Mouse (Mus musculus) limb, embryonic 11.5 days (tissue): ENCODE results near the gene Mpzl3. TPM values are rescaled to one million over a fixed set of nuclear protein-coding genes. Genes with fewer than 3 reads are reported as not detected.
A peak's percentile ranks its signal among the peaks of the same experiment; 100 is the strongest.

Experiments
- ATAC-seq: fragments of 200-750 bp; cut with Nextera tagmentation; 2 replicates; pipeline ENCODE4 v1.8.0; 2017; ENCODE audit warnings: low read depth; ENCODE audit not compliant: insufficient number of reproducible peaks, low FRiP score, low TSS enrichment
- DNase-seq: peaks from one replicate; pipeline ENCODE4 v3.0.0-alpha.2; 2015; ENCODE audit warnings: low spot score
- H3K27ac ChIP-seq: fragments of 300-500 bp; sonication (generic); replicated peaks from 2 replicates; pipeline ENCODE4 v1.5.1; 2014; ENCODE audit warnings: low read depth, mild to moderate bottlenecking, low read length
- H3K27me3 ChIP-seq: fragments of 300-500 bp; sonication (generic); 2 replicates; pipeline ENCODE4 v1.6.1; 2014; ENCODE audit warnings: mild to moderate bottlenecking, low read length, mixed read lengths; ENCODE audit not compliant: control insufficient read depth, insufficient read depth
- H3K36me3 ChIP-seq: fragments of 300-500 bp; sonication (generic); 2 replicates; pipeline ENCODE4 v1.6.1; 2014; ENCODE audit warnings: mild to moderate bottlenecking, low read length, moderate library complexity, mixed read lengths; ENCODE audit not compliant: control insufficient read depth, insufficient read depth
- H3K4me1 ChIP-seq: fragments of 300-500 bp; sonication (generic); 2 replicates; pipeline ENCODE4 v1.6.1; 2014; ENCODE audit warnings: low read length, mixed read lengths; ENCODE audit not compliant: control insufficient read depth, insufficient read depth
- H3K4me2 ChIP-seq: fragments of 300-500 bp; sonication (generic); 2 replicates; pipeline ENCODE4 v1.6.1; 2014; ENCODE audit warnings: low read depth, mild to moderate bottlenecking, moderate library complexity; ENCODE audit not compliant: severe bottlenecking
- H3K4me3 ChIP-seq: fragments of 300-500 bp; sonication (generic); 2 replicates; pipeline ENCODE4 v1.5.1; 2014; ENCODE audit warnings: low read depth, low read length
- H3K9ac ChIP-seq: fragments of 300-500 bp; sonication (generic); 2 replicates; pipeline ENCODE4 v1.6.1; 2014; ENCODE audit warnings: mild to moderate bottlenecking, low read length
- H3K9me3 ChIP-seq: fragments of 300-500 bp; sonication (generic); 2 replicates; pipeline ENCODE4 v1.6.1; 2016; ENCODE audit warnings: low read length; ENCODE audit not compliant: control insufficient read depth
- WGBS: fragments of 180-500 bp; shearing (Covaris S2); extraction: QIAGEN DNeasy Blood & Tissue Kit; methylation state at CpG from one replicate; pipeline ENCODE4 v1.1.7; 2014; 5-methylcytosine and 5-hydroxymethylcytosine counted together
- polyA plus RNA-seq: library from polyadenylated mRNA; unstranded; fragments of >200 nt; fragmentation: Nextera tagmentation; extraction: Ambion mirVana; gene quantifications from 2 replicates; pipeline ENCODE4 v1.2.1, GENCODE M21; 2014

Gene Mpzl3
- polyA plus RNA-seq, 1 experiment from 2014 or later, result 2.3 TPM

DNA sequence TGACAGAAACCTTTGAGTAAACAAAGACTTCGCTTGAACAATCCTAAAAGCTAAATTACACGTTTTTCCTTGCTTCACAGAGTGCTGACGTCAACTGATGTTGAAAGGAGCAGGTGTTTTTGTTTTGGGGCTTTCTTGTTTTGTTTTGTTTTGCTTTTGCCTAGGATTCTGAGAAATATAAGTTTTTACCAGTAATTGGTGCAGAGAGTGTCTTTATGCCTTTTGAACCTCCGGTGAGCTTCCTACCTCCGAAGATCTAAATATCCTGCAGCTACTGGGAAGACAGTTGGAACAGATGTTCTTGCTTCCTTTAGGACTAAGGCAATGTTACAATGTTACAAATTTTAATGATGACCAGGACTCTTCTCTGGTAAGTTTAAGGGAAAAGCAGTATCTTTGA, 15.5 kb upstream of the Mpzl3 start, which contains the start of gene Mpzl2:
Gene Mpzl2 (plus strand): TSS at position 301 of the 400 bp plus-strand sequence.
- Histone ChIP-seq H3K4me3 (no peak within 1 kb of the TSS), H3K9ac (no peak within 1 kb of the TSS)

DNA sequence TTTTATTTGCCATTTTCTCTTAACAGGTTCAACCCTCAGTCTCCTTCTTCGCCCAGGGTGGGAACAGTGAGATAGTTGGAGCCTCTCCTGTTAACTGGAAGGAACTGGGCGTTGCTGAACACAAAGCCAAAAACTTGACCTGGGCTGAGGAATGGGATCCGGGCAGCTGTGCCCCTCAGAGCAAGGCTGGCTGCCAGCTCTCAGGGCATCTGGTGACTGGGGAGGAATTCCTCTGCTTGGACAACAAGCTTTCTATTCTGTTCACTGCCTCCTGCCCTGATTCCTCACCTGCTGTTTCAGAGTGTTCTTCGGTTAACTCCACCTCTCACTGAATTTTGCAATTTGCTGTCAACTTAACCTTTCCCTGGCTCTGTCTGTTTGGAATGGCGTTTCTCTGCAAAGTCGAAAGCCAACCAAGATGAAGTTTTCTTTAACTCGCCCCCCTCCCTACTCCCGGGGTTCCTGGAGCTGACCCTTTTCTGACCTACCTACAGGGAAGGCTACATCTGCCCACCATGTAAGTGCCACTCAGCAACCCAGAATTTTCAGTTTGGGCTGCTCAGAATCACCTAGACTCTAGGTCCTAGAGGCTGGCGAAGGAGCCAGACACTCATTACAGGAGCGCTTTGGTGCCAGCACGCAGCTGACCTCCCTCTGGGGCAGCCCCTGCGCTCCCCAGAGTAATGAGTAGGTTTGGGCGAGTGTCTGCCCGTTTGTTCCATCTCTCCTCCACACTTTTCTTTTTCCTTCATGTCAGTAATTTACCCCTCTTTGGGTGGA, 14.7 kb upstream of the Mpzl3 start:
- peak; percentile 21 for DNase-seq
- WGBS, result 15% methylated on average over 14 of the region's 14 CpGs
- H3K4me3 ChIP-seq, result no peak overlapping the region
- peak overlapping the region; percentile 15; the same call in 1 of the 2 replicates for H3K4me2 ChIP-seq
- H3K9ac ChIP-seq, result no peak overlapping the region
- H3K27ac ChIP-seq, result no peak overlapping the region
- H3K27me3 ChIP-seq, result 0 out of 2 replicates have a peak, but pooled peaks cover 5% of the 10 kb centered on the region
- H3K9me3 ChIP-seq, result no peaks in the 10 kb centered on the region
- H3K4me1 ChIP-seq, result peaks cover 17% of the 10 kb centered on the region
- H3K36me3 ChIP-seq, result no peaks in the 10 kb centered on the region
- no peak for ATAC-seq

More for the DNA sequence above, 15.5 kb upstream of the Mpzl3 start, which contains the start of gene Mpzl2:
- Histone ChIP-seq H3K9me3 (no peaks in the 10 kb centered on the region), H3K4me2 (peak within 1 kb of the TSS; percentile 15; the same call in 1 of the 2 replicates), H3K27ac (no peak within 1 kb of the TSS), H3K27me3 (0 out of 2 replicates have a peak, but pooled peaks cover 5% of the 10 kb centered on the region), H3K4me1 (peaks cover 17% of the 10 kb centered on the region), H3K36me3 (no peaks in the 10 kb centered on the region)
- DNase-seq, result no peak
- ATAC-seq, result no peak
- 66% methylated on average over 5 of the region's 5 CpGs for WGBS

DNA sequence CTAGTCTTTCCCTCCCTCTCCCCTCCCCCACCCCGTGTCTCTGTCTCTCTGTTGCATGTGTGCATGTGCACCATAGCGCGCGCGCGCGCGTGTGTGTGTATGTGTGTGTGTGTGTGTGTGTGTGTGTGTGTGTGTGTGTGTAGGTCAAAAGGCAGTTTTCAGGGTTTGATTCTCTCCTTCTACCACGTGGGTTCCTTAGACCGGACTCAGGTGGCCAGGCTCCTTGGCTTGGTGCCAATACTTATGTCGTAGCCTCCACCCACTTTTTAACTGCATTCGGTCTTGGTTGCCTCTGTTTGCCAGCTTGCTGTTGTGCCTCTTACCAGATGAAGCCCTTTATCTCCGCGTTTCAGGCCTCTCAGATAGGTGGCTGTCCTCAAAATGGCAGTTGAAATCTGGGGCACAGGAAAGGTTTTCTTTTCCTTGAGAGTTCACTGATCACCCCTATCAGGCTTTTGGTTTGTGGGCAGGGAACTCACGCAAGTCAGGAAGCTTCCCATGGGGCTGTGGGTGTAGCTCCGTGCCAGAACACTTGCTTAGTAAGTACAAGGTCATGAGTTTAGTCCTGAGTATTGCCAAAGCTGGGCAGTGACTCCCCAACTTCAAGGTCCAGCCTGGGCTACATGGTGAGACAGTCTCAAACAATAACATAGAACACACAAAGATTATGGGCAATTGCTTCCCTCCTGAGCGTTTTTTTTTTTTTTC, 13.7 kb upstream of the Mpzl3 start:
- no peak overlapping the region for H3K4me3 ChIP-seq
- H3K4me1 ChIP-seq, result peaks cover 17% of the 10 kb centered on the region
- peak; percentile 43 for DNase-seq
- no peak for ATAC-seq
- 42% methylated on average over 17 of the region's 17 CpGs for WGBS
- H3K9me3 ChIP-seq, result no peaks in the 10 kb centered on the region
- no peak overlapping the region for H3K4me2 ChIP-seq
- H3K36me3 ChIP-seq, result no peaks in the 10 kb centered on the region
- 0 out of 2 replicates have a peak, but pooled peaks cover 5% of the 10 kb centered on the region for H3K27me3 ChIP-seq
- H3K9ac ChIP-seq, result no peak overlapping the region
- no peak overlapping the region for H3K27ac ChIP-seq

DNA sequence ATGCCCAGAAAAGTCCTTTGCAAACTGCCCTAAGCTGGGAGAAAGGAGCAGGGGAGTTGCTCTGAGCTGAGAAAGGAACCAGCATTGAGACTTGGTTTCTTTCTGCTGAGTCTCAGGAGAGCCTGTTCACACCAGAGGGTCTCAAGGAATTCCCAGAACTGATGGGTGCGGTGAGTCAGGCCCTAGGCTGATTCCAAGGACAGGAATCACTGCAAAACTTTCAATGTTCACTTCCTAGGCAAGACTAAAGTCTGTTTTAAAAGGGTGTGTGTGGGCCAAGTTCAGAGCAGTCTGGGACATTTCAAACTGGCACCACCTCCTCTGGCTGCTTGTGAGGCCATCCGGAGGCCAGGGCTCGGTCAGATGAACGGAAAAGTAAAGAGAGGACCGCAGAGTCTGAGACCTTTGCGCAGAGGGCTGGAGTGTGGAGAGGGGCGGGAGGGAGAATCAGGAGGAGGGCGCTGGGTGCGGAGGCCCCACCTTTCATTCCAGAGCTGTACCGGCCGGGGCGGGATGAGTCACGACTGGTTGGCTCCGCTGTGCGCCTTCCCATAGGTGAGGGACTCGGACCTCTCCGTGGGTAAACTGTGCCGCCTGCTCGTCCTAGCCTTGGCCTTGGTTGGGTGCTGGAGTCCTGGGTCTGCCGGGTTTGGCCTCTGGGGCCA, 12.8 kb upstream of the Mpzl3 start:
- Histone ChIP-seq H3K4me1 (peaks cover 17% of the 10 kb centered on the region), H3K27me3 (0 out of 2 replicates have a peak, but pooled peaks cover 5% of the 10 kb centered on the region), H3K9ac (peak overlapping the region; percentile 56), H3K27ac (no peak overlapping the region), H3K36me3 (no peaks in the 10 kb centered on the region), H3K4me2 (peak overlapping the region; percentile 74), H3K9me3 (no peaks in the 10 kb centered on the region), H3K4me3 (peak overlapping the region; percentile 32)
- ATAC-seq (0 out of 2 replicates have a peak, but pooled peaks have one; percentile 60), DNase-seq (peak; percentile 67)
- 3% methylated on average over 19 of the region's 20 CpGs for WGBS

DNA sequence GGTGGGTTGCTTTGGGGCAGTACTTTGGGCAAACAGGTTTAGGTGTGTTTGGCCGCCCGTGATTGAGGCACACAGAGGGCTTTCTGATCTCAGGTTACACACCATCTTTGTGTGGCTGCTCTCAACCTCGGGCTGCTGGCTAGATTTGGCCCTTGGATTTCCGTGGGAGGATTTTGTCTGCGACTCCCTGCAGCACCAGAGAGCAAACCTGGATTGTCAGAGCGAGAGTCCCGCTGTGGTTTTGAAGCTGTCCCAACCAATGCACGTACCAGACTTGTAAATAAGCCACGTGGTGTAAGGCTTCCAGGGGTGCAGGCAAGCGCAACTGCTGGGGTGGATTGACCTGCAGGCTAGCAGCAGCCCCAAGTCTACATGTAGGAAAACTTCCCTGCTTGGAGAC, 12.0 kb upstream of the Mpzl3 start:
- Histone ChIP-seq H3K27ac (no peak overlapping the region), H3K9ac (peak overlapping the region; percentile 43; the same call in 1 of the 2 replicates), H3K4me1 (peaks cover 17% of the 10 kb centered on the region), H3K4me2 (peak overlapping the region; percentile 74), H3K36me3 (no peaks in the 10 kb centered on the region), H3K4me3 (peak overlapping the region; percentile 32), H3K9me3 (no peaks in the 10 kb centered on the region), H3K27me3 (0 out of 2 replicates have a peak, but pooled peaks cover 5% of the 10 kb centered on the region)
- no peak for ATAC-seq
- peak; percentile 61 for DNase-seq
- WGBS, result 2% methylated on average over 10 of the region's 10 CpGs

DNA sequence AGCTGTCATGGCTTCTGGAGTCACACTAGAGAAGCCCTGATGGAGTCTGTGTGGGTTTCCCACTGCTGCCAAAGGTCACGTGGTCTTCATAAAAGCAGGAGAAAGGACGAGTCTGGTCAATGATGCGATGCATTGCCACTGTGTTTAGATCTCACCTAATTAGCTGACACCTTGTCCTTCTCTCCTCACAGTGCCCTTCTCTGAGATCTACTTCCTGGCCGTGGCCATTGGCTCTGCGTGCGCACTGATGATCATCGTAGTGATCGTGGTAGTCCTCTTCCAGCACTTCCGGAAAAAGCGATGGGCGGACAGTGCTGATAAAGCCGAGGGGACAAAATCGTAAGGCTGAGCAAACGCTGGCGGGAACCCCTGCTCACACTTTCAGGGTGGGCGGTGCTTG, 8.0 kb upstream of the Mpzl3 start:
- no peak overlapping the region for H3K27ac ChIP-seq
- no peak for DNase-seq
- H3K4me1 ChIP-seq, result peaks cover 12% of the 10 kb centered on the region
- no peak overlapping the region for H3K4me3 ChIP-seq
- 0 out of 2 replicates have a peak, but pooled peaks cover 1% of the 10 kb centered on the region for H3K27me3 ChIP-seq
- no peak for ATAC-seq
- H3K9me3 ChIP-seq, result no peaks in the 10 kb centered on the region
- H3K4me2 ChIP-seq, result no peak overlapping the region
- no peaks in the 10 kb centered on the region for H3K36me3 ChIP-seq
- H3K9ac ChIP-seq, result no peak overlapping the region
- WGBS, result 85% methylated on average over 16 of the region's 16 CpGs

DNA sequence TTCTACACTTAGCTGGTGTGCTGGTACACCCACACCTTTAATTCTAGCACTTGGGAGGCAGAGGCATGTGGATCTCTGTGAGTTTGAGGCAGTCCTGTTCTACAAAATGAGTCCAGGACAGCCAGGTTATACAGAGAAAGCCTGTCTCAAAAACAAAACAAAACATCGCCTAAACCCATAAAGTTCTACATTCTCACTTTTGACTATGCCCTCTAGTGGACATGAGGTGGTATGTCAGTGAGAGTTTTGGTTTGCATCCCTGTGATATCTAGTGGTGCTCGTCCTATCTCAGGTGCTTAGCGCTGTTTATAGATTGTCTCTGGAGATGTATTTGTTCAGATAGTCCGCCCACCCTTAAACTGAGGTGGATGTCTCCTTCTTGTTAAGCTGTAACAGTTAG, 6.5 kb upstream of the Mpzl3 start:
- no peak overlapping the region for H3K27ac ChIP-seq
- H3K9me3 ChIP-seq, result no peaks in the 10 kb centered on the region
- no peaks in the 10 kb centered on the region for H3K36me3 ChIP-seq
- WGBS, result 22% methylated on average over 4 of the region's 4 CpGs
- DNase-seq (peak; percentile 23), ATAC-seq (no peak)
- no peaks in the 10 kb centered on the region for H3K27me3 ChIP-seq
- H3K4me1 ChIP-seq, result peaks cover 2% of the 10 kb centered on the region
- no peak overlapping the region for H3K4me3 ChIP-seq
- no peak overlapping the region for H3K9ac ChIP-seq
- H3K4me2 ChIP-seq, result no peak overlapping the region

DNA sequence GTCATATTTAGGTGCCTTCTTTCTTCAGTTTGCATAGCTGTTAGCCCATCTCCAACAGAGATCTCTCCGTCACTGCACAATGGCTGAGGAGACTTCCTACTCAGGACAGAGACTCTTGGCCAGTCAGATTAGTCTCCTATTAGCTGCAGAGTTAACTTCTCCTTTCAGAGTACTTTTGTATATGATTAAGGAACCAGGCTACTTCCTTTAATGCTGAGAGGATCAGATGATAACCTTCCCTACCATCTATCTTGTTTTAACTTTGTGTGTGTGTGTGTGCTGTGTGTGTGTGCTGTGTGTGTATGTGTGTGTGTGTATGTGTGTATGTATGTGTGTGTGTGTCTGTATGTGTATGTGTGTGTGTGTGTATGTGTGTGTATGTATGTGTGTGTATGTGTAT, 5.3 kb upstream of the Mpzl3 start:
- Histone ChIP-seq H3K4me3 (no peak overlapping the region), H3K36me3 (no peaks in the 10 kb centered on the region), H3K9me3 (no peaks in the 10 kb centered on the region), H3K27me3 (no peaks in the 10 kb centered on the region), H3K9ac (no peak overlapping the region), H3K4me2 (no peak overlapping the region), H3K27ac (no peak overlapping the region), H3K4me1 (no peaks in the 10 kb centered on the region)
- DNase-seq (no peak), ATAC-seq (no peak)
- 84% methylated on average over 1 of the region's 1 CpGs for WGBS
